Mouse (Mus musculus) spleen, adult 2 months (tissue): Measurements from ENCODE around the gene Trnp1.

Experiments
- CTCF ChIP-seq: fragments of 200-500 bp; IDR thresholded peaks from 2 replicates; pipeline ENCODE4 v1.5.1; 2011; ENCODE audit warnings: mild to moderate bottlenecking, inconsistent platforms; ENCODE audit not compliant: insufficient read depth, insufficient read length, insufficient replicate concordance; ENCODE audit errors: extremely low read depth
- POLR2A ChIP-seq: fragments of 200-500 bp; IDR thresholded peaks from 2 replicates; pipeline ENCODE4 v1.6.1; 2011; ENCODE audit warnings: low read depth, low read length, inconsistent platforms

DNA sequence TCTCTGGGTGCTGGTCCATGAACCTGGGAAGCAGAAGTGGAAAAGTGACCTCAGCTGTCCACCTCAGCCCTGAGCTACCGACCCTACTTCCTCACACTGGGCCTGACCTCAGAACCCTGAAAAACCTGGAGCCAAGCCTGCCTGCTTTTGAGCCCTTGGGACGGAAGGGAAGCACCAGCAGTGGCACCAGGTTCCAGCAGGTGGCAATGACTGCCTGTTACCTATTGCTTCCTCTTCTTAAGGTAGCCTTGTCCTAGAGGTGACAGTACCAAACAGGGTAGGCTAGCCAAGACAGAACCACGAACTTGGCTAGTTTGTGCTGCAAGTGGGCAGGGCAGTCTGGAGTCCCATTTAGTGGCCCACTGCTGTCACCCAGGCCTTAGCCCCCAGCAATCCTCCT, 34.4 kb upstream of the Trnp1 start:
- TF ChIP-seq POLR2A, result no peak
- TF ChIP-seq CTCF, result no peak
